Mouse (Mus musculus): ENCODE measurements at regions not wholly inside any gene's neighbourhood (a gene's known extent, or its start where the extent isn't known, plus 50 kb on each side); places are given as distances from the start of the nearest gene placed in this dataset.

- ATAC-seq (replicated peaks; ENCODE audit: poor library complexity, severe bottlenecking), result no peak
Observed at GRCm38 (mm10) chr17:7467638-7468037, 82.4 kb upstream of the Unc93a2 start.

GRCm38 (mm10) chr17:7464901-7465300 is 79.6 kb upstream of the Unc93a2 start:
- no peak for ATAC-seq (replicated peaks; ENCODE audit: poor library complexity, severe bottlenecking)

- no peak for ATAC-seq (replicated peaks; ENCODE audit: poor library complexity, severe bottlenecking)
Observed at GRCm38 (mm10) chr17:7461164-7461563, 75.9 kb upstream of the Unc93a2 start.

DNA sequence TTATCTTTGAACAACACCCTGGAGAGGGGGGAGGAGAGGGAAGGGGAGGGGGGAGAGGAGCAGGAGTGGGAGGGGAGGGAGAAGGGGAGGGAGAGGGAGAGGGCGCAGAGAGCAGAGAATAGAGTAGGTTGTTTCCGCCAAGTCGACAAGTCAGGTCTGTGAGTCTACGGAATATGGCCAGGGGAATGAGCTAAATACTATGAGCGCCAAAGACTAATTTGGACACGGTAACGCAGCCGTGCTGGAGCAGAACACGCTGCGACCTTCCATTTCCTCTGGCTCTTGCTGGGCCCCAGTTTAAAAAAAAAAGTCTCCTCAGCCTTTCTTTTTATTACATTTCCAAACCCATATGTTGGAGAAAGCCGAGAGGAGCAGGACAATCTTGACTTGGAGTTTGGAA is 71.7 kb upstream of the Unc93a2 start:
- no peak for ATAC-seq (replicated peaks; ENCODE audit: poor library complexity, severe bottlenecking)

- ATAC-seq (replicated peaks; ENCODE audit: poor library complexity, severe bottlenecking), result 0 out of 2 replicates have a peak, but pooled peaks have one; percentile 30
Observed at GRCm38 (mm10) chr17:7443822-7444221, 58.6 kb upstream of the Unc93a2 start.

DNA sequence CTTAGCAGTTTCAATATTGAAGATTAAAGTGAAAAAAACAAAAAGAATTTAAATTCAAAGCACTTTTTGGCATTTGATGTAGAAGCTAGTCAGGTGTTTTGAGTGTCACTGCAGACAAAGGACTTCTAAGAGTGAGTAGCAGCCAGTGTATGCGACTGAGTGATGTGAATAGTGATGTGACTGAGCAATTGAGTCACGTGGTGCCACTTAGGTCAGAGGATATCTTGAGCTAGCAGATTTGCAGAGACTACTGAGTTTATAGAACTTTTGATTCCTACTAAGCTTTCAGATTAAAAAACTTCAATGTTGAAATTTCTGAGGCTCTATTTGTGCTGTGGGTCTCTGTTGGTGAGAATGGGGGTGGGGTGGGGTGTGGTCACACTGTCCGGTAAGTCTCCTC is 49.8 kb upstream of the Unc93a2 start:
- ATAC-seq (replicated peaks; ENCODE audit: poor library complexity, severe bottlenecking), result no peak

All from granulocyte monocyte progenitor cell, adult 5-6 weeks (primary cell).